Mouse (Mus musculus): Measurements from ENCODE around the gene Gipc3.

The Gipc3 gene

DNA sequence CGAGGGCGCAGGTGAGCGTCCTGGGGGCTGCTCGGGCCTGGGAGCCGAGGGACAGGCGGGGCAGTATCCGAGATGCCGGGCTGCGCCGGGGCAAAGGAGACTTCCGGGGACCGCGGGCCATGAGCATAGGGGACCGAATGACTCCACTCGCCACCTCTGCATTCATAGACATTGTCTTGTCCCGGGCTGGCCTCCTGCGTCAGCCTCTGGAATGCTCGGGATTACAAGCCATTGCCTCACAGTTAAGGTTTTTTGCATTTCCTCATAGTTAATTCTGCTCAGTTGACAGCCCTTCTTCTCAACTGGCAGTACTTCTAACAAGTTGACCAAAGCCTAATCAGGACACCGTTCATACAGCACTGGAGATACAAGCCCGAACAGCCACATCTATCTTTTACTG lies 21.6 kb downstream of the Gipc3 start:
- DNase-seq (ENCODE audit: low spot score in 2 of 2) = no peak

DNA sequence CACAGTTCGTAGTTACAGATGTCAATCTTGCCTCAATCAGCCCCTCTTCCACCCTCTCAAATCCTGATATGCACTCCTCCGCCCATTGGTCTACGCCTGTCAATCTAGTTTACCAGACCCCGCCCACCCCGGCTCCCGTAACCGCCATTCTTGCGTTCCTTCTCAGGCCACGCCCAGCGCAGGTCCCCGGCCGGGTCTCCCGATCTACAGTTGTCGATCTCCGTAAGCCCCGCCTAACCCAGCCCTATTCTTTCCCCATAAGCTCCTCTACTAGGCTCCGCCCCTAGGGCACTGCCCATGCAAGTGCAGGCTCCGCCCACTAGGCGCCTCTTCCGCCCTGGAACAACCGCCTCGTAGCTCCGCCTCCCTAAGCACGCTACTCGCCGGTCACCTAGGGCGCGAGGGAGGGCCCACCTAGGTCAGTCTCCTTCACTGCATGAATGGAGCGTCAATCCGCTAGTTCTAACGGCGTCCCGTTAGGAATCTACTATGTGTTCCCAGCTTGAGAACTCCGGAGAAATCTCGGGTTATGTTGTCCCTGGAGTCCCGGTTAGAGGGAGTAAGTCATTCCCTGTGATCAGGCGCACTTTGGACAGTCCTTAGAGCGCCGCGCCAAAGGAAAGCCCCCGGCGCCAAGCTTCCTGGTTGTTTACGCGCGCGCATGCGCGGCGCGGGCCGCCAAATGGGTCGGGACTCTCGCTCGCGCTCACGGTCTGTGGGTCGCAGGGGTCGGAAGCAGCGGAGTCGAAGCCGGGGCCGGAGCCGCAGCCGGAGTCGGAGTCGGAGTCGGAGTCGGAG lies 22.3 kb downstream of the Gipc3 start, which contains the start of gene Cactin:
Gene Cactin, plus strand, starts transcription at position 554 of the 798 bp plus-strand sequence.
- peak; percentile 98 to 100 for DNase-seq (ENCODE audit: low spot score in 2 of 2)

DNA sequence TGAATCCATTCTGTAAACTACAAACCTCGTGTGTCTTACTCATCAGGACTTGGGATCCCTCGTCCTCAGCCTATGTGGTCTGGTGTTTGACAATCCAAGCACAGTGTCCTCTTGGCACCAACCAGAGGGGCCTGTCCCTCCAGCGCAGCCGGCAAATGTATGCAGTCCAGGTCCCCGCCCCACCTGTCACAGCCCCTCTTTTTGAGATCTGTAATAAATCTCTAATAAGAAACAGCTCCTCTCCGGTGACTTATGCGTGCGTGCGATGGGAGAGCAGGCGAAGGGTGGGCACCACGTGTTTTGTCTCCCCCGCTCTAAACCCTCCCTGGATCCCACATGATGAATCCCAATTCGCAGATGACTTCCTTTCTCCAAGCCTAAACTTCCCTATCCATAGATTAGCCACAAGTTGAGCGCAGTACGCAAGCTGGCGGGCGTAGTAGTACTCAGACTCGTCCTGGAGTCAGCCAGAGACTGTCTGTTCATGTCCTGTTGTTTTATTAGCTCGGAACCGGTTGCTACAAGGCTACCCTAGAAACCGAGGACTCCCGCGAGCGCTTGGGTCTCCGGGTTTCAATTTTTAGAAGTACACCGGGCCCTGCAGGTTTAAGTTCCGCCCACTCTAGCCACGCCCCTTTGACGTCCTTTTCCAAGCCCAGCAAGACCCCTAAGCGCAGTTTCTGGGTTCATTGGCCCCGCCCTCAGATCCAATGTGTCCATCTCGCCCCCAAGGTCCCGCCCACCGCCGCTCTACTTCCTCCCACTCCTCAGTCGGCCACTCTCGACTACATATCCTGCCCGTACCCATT lies 23.1 kb downstream of the Gipc3 start:
- DNase-seq (ENCODE audit: low spot score in 2 of 2) = peak in 1 of 2 experiments; percentile 34

DNA sequence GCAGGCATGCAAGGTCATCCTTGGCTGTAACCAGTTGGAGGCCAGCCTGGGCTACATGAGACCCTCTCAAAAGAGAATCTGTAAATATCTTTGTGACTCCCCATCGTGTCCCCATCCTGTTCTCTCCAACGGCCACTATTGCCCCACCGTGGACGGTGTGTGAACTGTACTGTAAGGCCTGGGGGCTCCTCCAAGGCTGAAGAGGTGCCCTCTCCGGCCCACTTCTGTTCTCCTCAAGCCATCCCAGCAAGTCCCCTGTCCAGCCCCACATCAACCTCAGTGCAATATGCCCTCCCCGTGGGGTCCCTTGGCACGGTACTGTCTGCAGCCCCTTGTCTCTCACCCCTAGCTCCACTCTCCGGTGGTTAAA lies 23.8 kb downstream of the Gipc3 start:
- no peak for DNase-seq (ENCODE audit: low spot score in 2 of 2)

DNA sequence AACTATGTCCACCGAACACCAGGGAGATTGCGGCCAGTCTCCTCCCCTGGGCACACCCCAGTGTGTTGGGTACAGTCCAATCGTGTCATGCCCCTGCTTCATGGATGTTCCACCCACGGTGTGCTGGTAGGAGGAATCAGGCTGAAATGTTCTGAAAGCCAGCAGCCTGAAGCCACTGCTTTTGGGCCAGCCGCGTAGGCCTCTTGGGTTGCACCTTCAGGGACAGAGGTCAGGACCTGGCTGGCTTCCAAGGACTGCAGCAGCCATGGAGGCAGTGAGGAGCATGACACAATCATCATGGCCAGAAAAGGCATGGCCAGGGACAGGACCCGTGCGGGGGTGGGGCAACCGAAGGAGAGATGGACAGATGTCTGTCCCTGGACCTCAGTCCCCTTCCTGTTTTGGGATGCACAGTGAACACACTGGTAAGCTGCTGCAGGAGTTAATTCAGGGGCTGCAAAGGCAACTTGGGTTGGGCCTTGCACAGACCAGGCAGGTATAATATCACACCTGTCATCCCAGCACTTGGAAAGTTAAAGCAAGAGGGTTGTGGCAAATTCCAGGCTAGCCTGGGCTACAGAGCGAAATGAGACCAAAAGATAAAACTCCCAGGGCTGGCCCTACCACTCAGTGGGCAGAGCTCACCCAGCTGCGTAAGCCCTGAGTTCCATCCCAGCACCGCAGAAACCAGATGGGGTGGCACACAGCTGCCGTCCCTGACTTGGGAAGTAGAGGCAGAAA lies 24.3 kb downstream of the Gipc3 start:
- DNase-seq (ENCODE audit: low spot score in 2 of 2) = peak in 1 of 2 experiments; percentile 53

DNA sequence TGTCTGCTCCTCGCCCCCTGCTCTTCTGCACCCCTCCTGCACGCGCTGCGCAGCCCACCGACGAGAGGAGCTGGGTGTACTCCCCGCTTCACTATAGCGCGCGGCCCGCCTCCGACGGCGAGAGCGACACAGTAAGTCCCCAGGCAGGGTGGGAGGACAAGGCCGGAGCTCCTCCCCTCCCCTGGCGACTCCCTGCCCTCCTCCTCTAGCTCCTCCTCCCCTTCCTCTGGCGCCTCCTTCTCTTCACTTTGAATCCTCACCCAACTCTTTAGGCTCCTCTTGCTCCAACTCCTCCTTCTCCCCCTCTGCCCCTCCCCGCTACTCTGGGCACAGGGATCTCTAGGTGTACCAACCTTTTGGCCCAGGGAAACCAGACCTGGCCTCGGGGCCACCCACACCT lies 25.8 kb downstream of the Gipc3 start:
- DNase-seq (ENCODE audit: low spot score in 2 of 2) = peak; percentile 37 to 70

DNA sequence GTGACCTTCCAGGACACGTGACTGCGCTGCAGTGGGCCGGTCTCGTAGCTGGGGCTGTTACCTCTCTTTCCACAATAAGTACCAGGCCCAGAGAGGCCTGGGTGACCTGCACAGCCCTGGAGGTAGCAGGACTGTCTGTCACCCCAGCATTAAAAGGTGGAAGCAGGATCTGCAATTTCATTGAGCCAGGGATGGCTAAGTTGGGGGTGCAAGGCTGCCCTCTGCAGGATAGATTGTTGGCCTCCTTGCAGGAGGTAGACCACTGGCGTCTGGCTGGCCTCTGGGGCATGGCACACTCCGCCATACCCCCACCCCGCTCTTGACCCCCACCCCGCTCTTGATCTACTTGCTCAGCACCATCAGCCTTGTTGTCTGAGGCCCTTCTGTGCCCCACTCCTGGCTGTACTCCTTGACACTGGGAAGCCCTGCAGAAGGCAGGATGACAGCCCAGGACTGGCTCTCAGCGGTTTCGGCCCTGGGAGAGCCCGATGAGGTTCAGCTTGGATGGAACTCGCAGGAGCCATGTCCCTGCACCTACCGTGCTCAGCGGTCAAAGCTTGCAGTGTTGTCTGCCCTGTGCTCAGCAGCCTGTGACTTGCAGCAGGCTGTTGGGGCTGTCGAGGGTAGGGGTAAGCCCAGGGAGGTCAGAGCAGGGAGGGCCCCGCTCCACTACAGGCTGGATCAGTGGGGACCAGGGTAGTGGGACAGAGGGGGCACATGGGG lies 26.6 kb downstream of the Gipc3 start:
- DNase-seq (ENCODE audit: low spot score in 2 of 2) = no peak

DNA sequence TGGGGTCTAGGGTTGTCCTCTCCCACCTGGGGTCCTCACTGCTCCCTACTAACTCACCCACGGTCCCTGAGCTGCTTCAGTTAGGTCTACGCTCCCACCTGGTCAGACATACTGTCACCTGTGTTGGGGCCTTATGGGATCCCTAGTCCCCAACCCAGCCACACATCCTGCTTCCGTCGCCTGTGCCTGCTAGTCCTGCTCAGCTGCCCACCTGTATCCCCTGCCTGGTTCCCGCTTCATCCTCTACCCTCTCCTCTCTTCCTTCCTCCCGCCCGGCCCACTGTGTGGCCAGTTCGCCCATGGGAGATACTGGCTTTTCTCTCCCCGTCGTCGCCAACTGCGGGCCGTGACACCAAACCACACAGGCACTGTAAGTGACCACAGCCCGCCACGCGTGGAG lies 27.5 kb downstream of the Gipc3 start:
- DNase-seq (ENCODE audit: low spot score in 2 of 2) = no peak

DNA sequence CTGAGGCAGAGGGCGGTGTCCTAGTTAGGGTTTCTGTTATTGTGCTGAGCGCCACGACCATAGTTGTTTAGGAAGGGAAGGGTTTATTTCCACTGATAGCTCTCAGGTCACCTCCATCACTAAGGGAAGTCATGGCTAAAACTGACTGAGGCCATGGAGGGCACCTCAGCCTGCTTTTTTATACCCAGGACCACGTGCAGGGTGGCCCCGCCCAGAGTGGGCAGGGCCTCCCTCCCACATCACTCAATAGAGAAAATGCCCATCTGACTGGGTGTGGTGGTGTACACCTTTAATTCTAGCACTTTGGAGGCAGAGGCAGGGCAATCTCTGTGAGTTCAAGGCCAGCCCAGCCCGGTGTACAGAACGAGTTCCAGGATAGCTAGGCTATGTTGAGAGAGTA lies 28.9 kb downstream of the Gipc3 start:
- DNase-seq (ENCODE audit: low spot score in 2 of 2) = no peak

DNA sequence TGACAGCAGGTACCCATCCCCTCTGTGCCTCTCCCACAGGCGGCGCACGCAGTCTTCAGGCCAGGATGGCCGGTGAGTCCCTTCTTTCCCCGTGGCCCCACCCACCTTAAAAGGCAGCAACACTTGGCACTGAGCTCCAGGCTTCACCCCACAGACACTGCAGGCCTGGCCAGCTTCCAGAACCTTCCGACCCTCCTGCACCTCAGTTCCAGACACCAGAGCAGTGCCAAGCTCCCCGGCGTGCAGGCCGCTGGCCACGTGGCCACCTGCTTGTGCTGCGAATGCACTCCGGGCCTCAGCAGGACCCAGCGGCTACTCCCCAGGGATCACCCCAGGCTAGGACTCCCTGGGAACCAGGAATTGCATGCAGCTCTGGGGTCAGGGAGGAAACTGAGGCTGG lies 29.5 kb downstream of the Gipc3 start:
- no peak for DNase-seq (ENCODE audit: low spot score in 2 of 2)

DNA sequence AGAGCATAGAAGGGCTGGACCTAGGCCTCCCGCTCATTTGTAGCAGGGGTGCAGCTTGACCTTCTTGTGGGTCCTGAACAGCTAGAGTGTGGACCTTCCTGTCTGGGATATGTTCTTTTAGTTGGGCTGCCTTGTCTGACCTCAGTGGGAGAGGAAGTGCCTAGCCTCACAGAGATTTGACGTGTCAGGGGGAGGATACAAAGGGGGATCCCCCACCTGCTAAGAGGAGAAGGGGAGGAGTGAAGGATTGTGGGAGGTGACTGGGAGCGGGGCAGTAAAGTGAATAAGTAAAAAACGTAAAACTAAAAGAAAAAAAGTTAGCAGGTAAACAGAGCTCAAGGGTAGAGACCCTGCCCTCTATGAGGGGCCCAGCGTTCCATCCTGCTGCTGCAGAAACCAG lies 33.5 kb downstream of the Gipc3 start:
- DNase-seq (ENCODE audit: low spot score in 2 of 2) = no peak

DNA sequence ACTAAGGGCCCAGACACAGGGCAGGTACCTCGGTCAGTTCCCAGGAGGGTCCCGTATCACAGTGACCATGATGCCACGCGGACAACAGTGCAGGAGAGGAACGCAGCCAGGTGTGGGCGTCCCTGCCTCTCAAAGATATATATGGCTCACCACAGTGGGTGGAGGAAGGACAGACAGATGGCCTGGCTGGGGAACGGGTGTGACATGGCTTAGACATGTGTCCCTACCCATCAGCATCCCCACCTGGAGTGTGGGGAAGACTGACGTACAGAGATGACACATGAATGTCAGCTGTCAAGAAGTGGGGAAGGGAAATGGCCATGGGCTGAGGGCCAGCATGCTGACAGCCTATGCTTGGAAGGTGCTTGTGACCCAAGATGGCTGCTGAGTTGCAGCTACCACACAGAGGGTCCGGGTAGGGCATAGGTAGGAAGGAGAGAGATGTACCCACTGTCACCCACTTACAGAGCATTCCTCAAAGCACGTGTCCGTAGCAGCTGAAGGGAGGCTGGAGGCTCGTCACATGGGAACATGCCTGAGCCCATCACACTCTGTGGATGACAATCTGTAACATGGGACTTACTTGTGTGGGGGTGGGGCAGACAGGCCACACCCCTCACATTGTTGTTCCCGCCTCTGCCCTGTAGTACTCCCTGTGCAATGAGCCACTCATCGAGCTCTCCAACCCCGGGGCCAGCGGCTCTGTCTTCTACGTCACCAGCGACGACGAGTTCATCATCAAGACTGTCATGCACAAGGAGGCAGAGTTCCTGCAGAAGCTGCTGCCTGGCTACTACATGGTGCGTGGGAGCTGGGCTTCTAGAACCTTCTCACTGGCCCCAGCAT lies 36.0 kb downstream of the Gipc3 start:
- no peak for DNase-seq (ENCODE audit: low spot score in 2 of 2)

DNA sequence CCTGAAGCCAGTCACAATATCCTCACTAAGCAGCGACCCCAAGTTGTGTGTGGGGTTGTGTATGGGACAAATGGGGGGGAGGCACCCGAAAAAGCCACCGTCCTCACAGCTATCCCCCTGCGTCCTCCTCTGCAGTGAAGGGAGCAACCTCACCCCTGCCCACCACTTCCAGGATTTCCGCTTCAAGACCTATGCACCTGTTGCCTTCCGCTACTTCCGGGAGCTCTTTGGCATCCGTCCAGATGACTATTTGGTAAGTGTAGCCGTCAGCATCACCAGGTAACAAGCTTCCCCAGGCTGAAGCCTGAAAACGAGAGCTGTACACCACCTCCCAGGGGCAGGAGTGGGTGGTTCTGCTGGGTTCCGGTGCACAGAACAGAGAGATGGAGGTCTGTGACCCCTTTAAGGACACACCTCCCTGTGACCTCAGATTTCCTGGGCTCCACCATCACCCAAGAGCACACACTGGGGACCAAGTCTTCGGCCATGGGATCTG lies 36.8 kb downstream of the Gipc3 start:
- DNase-seq (ENCODE audit: low spot score in 2 of 2) = no peak

DNA sequence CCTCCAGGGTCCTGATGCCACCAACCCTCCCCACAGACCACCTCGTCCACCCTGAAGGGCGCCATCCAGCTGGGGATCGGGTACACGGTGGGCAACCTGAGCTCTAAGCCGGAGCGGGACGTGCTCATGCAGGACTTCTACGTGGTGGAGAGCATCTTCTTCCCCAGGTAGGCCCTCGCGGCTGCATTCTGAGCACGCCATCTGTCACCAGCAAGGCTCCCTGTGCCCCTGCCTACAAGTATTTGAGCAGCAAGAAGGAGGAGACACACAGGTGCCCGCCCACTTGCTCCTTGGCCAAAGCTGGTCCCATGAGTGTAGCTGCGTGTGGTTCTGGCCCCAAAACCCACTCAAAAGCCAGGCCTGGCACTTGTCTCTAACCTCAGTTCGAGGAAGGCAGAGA lies 37.4 kb downstream of the Gipc3 start:
- no peak for DNase-seq (ENCODE audit: low spot score in 2 of 2)

DNA sequence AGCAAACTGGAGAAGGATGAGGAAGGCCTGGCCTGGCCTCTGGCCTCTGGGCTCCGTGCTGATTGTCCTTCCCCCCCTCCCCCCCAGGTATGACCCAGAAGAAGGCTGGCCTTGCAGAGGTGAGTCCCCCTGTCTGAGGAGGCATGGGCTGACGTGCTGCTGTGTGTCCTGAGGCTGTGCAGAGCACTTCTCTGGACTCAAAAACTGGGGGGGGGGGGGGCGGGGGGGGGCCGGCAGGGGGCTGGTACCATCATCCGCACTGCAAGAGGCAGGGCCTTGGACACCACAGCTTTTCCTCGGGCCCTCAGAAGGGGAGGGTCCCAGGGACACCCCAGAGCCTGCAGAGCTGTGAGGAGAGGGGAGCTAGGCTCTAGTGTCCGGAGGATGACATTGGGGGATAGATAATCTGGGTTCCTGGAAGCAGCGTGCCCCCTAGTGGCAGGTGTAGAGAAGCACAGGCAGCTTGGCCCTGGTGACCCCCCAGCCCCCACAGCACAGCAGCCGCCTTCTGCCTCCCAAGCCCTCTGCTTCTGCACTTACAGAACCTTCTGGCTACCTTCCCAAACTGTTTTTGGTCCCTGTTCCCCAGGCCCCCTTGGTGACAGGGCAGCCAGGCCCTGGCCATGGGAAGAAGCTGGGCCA lies 38.3 kb downstream of the Gipc3 start:
- DNase-seq (ENCODE audit: low spot score in 2 of 2) = no peak

DNA sequence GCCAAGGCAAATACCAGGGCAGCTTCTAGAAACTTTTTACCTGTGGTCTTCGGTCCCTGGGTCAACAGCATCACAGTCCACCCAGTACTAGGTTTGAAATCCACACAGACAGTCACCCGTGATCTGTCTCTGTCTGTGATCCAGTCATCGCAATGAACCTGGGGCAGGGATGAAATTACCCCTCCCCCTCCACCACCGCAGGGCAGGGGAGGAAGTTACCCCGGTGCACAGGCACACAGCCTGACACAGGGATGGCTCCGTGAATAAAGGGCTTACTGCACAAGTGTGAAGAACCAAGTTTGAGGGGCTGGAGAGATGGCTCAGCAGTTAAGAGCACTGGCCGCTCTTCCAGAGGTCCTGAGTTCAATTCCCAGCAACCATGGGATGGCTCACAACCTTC lies 39.3 kb downstream of the Gipc3 start:
- no peak for DNase-seq (ENCODE audit: low spot score in 2 of 2)

DNA sequence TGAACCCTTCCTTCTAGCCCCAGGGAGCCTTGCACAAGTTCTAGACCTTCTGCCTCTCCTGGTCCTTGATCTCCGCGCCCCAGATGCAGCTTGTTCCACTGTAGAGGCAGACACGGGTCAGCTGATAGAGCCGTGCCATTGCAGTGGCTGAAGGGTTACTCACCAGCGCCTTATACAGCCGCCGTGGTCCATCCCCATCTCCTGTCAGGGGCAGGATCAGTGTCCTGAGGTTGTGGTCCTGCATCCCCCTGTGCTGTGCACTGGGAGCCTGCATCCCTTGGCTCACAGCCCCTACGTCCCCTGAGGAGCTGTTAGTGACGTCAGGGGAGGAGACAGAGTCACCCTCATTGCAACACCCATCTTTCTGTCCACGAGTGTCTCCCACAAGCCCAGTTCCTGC lies 39.8 kb downstream of the Gipc3 start:
- no peak for DNase-seq (ENCODE audit: low spot score in 2 of 2)

DNA sequence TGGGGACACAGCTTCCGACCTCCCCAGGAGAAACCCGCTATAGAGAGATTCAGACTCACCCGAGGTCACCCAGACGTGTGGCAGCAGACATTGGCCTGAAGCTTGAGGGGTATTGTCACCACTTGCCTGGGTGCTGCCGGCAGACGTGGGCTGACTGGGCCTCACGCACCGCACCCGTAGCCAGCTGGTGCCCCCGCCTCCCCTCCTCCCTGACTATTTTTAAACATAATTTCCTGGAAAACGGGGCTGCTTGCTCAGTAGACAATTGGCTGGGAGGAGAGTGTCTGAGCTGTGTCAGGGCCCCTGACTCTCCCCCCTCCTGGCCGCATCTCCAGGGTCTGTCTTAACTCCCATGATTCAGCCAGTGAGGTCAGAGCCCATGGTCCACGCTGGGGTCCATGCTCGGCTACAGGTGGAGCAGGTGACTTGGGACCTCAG lies 40.3 kb downstream of the Gipc3 start:
- no peak for DNase-seq (ENCODE audit: low spot score in 2 of 2)

DNA sequence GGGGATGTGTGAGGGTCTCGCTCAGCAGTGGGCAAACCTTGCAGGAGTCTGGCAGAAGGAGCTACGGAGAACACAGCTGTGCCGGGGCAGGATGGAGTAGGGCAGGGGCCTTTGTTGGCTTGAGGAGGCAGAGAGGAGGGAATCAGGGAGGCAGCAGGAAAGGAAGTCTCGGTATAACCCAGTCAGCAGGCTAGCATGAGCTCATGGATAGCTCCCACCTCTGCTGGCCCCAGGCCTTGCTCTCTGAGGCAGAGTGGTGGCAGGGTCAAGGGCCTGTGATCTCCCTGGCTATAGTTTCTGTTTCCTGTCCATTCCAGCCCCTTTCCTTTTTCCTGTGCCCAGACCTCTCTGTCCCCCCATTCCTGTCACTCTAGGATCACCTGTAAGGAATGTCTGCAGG lies 40.8 kb downstream of the Gipc3 start:
- no peak for DNase-seq (ENCODE audit: low spot score in 2 of 2)

DNA sequence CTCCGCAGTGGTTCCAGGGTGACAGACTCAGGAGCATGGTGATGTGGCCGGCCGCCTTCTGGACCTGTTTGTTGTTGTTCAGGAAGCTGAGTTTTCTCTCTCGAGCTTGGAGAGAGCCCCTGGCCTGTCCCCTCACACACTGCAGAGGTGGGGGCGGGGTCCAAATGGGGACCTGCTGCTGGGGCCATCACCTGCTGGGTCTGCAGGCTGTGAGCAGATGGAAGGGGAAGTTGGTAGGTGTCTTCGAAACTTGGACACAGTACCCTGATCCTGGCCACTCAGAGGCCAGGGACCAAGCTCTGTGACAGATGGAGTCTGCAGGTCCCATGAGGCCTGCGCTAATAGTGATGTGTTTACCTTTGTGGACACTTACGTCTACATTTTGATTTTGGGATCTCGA lies 41.7 kb downstream of the Gipc3 start:
- DNase-seq (ENCODE audit: low spot score in 2 of 2) = no peak

Data from urinary bladder, postnatal 36 days (tissue).